Mouse (Mus musculus) ES-E14 (cell line): ENCODE measurements at regions not wholly inside any gene's neighbourhood (a gene's known extent, or its start where the extent isn't known, plus 50 kb on each side); places are given as distances from the start of the nearest gene placed in this dataset.

Experiments used
- HCFC1 ChIP-seq: IDR thresholded peaks from 2 replicates; pipeline ENCODE4 v1.6.1; 2012; ENCODE audit warnings: low read length, inconsistent platforms, borderline replicate concordance; ENCODE audit not compliant: insufficient read depth
- MAFK ChIP-seq: IDR thresholded peaks from 2 replicates; pipeline ENCODE4 v1.6.1; 2014; ENCODE audit warnings: mild to moderate bottlenecking, low read depth, low read length, inconsistent platforms; ENCODE audit not compliant: insufficient read depth
- ZC3H11A ChIP-seq: IDR thresholded peaks from 2 replicates; pipeline ENCODE4 v1.6.1; 2012; ENCODE audit warnings: low read depth, mild to moderate bottlenecking, inconsistent platforms, low read length, borderline replicate concordance

DNA sequence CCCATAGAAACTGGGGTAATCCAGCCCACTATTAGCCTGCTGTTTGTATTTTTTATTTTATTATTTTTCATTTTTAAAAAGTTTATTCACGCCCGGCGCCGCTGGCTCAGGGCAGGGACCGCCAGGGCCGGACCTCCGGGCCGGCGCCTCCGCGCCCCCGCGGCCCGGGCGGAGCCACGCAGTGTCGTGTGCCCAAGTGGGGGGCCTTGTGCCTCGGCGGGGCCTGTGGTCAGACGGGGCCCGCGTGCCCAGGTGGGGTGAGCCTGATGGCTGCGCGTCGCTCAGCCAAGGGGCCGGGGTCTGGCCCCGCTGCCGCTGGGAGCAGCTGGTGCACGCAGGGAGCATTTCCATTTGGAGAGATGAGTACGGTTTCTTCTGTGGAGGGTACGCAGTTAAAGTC is 181.5 kb upstream of the Gria4 start:
- TF ChIP-seq ZC3H11A (no peak), HCFC1 (no peak), MAFK (no peak)
